Mouse (Mus musculus) cerebellum, postnatal 25 days (tissue): ENCODE measurements around the gene Iqsec1.
A peak's percentile ranks its signal among the peaks of the same experiment; 100 is the strongest.

Experiments
- DNase-seq, 2 experiments: peaks; one replicate each; pipeline ENCODE4 v3.0.0; 2021; ENCODE audit warnings: mixed read lengths in 2 of 2

Gene Iqsec1

GRCm38 (mm10) chr6:90887024-90887775 lies 101.3 kb downstream of the Iqsec1 start:
- no peak for DNase-seq

GRCm38 (mm10) chr6:90885626-90886025 lies 102.9 kb downstream of the Iqsec1 start:
- no peak for DNase-seq

GRCm38 (mm10) chr6:90884631-90885030 lies 103.9 kb downstream of the Iqsec1 start:
- no peak for DNase-seq

GRCm38 (mm10) chr6:90880975-90881374 lies 107.5 kb downstream of the Iqsec1 start:
- DNase-seq = no peak

GRCm38 (mm10) chr6:90880404-90880803 lies 108.1 kb downstream of the Iqsec1 start:
- no peak for DNase-seq

GRCm38 (mm10) chr6:90871581-90871980 lies 116.9 kb downstream of the Iqsec1 start:
- no peak for DNase-seq

- no peak for DNase-seq
Measured at GRCm38 (mm10) chr6:90868033-90868432, 120.5 kb downstream of the Iqsec1 start.

- no peak for DNase-seq
Measured at GRCm38 (mm10) chr6:90861370-90861769, 127.1 kb downstream of the Iqsec1 start.

- no peak for DNase-seq
Measured at GRCm38 (mm10) chr6:90857844-90858243, 130.6 kb downstream of the Iqsec1 start.

GRCm38 (mm10) chr6:90852360-90852759 lies 136.1 kb downstream of the Iqsec1 start:
- no peak for DNase-seq

GRCm38 (mm10) chr6:90848068-90848467 lies 140.4 kb downstream of the Iqsec1 start:
- no peak for DNase-seq

- no peak for DNase-seq
Measured at GRCm38 (mm10) chr6:90847523-90847922, 141.0 kb downstream of the Iqsec1 start.

GRCm38 (mm10) chr6:90839972-90840371 lies 148.5 kb downstream of the Iqsec1 start:
- no peak for DNase-seq

GRCm38 (mm10) chr6:90836749-90837148 lies 151.7 kb downstream of the Iqsec1 start:
- no peak for DNase-seq

- DNase-seq = no peak
Measured at GRCm38 (mm10) chr6:90829536-90829935, 158.9 kb downstream of the Iqsec1 start.

- DNase-seq = no peak
Measured at GRCm38 (mm10) chr6:90825063-90825462, 163.4 kb downstream of the Iqsec1 start.

- no peak for DNase-seq
Measured at GRCm38 (mm10) chr6:90823322-90823721, 165.2 kb downstream of the Iqsec1 start.

GRCm38 (mm10) chr6:90821916-90822602 lies 166.4 kb downstream of the Iqsec1 start:
- no peak for DNase-seq

GRCm38 (mm10) chr6:90819880-90820279 lies 168.6 kb downstream of the Iqsec1 start:
- peak; percentile 50 to 64 for DNase-seq

- DNase-seq = peak; percentile 77 to 86
Measured at GRCm38 (mm10) chr6:90818956-90819355, 169.5 kb downstream of the Iqsec1 start.

- DNase-seq = peak; percentile 50 to 64
Measured at GRCm38 (mm10) chr6:90816551-90816950, 171.9 kb downstream of the Iqsec1 start.

- DNase-seq = peak; percentile 71 to 75
Measured at GRCm38 (mm10) chr6:90815341-90815740, 173.1 kb downstream of the Iqsec1 start.

GRCm38 (mm10) chr6:90813526-90813925 lies 175.0 kb downstream of the Iqsec1 start:
- DNase-seq = peak in 1 of 2 experiments; percentile 12

GRCm38 (mm10) chr6:90812584-90812983 lies 175.9 kb downstream of the Iqsec1 start:
- peak in 1 of 2 experiments; percentile 32 for DNase-seq
